8 mouse cellular contexts compared by ENCODE assay signal in the genomic region with DNA sequence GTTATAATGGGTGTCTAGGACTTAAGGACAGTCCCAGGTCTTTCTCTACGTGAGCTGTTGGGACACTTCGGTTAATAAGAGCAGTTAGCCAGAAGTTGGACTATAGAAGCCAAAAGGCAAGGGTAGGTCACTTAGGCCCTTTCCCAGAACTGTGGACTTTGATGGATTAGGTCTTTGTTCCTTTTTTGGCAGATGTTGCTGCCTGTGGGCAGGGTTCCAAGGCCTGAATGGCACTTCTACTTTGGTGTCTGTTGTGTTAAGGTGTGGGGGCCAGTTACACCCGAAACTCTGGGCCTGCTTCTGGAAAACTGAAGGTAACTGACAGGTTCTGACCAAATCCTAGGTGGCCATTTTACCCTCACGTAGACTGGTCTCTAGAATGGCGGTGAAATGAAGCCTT.
A peak's percentile ranks its signal among the peaks of the same experiment; 100 is the strongest.
DNase-seq lines count a peak whose midpoint lies in the region; ATAC-seq lines count a peak whose summit lies in the region.

No protein-coding gene starts in this region.

- no peak overlapping the region for H3K9ac ChIP-seq in hindbrain, embryonic 13.5 days
- no peak overlapping the region for H3K9ac ChIP-seq in hindbrain, embryonic 11.5 days (ENCODE audit: low read depth, low read length)

- DNase-seq in hindbrain, embryonic 11.5 days (ENCODE audit: low spot score) = no peak
- DNase-seq in adrenal gland, postnatal 10 days = peak; percentile 73
- peak; percentile 68 to 83 for DNase-seq in kidney, adult 8-10 months
- DNase-seq in lung, postnatal 25 days (ENCODE audit: low spot score) = peak; percentile 31
- DNase-seq in urinary bladder, postnatal 25 days (ENCODE audit: low spot score) = no peak
- DNase-seq in cerebellum, adult 18-20 months = no peak
- DNase-seq in frontal cortex, postnatal 10 days (ENCODE audit: low spot score in 2 of 2) = no peak

- peak overlapping the region; percentile 8; the same call in 1 of the 2 replicates for H3K4me2 ChIP-seq in hindbrain, embryonic 13.5 days
- H3K4me2 ChIP-seq in hindbrain, embryonic 11.5 days (replicated peaks; ENCODE audit: low read depth, low read length) = no peak overlapping the region

- WGBS in hindbrain, embryonic 13.5 days = 56% methylated on average over 5 of the region's 5 CpGs
- 80% methylated on average over 5 of the region's 5 CpGs for WGBS in hindbrain, embryonic 11.5 days

- H3K36me3 ChIP-seq in hindbrain, embryonic 13.5 days = no peaks in the 10 kb centered on the region
- no peaks in the 10 kb centered on the region for H3K36me3 ChIP-seq in hindbrain, embryonic 11.5 days (ENCODE audit: control insufficient read depth, insufficient read depth, low read length)

- H3K27ac ChIP-seq in hindbrain, embryonic 13.5 days = peak overlapping the region; percentile 83
- no peak overlapping the region for H3K27ac ChIP-seq in hindbrain, embryonic 11.5 days (ENCODE audit: low read depth, low read length)

- H3K27me3 ChIP-seq in hindbrain, embryonic 13.5 days = no peaks in the 10 kb centered on the region
- no peaks in the 10 kb centered on the region for H3K27me3 ChIP-seq in hindbrain, embryonic 11.5 days (ENCODE audit: control insufficient read depth, insufficient read depth, low read length)

- H3K9me3 ChIP-seq in hindbrain, embryonic 13.5 days = no peaks in the 10 kb centered on the region
- H3K9me3 ChIP-seq in hindbrain, embryonic 11.5 days (ENCODE audit: control insufficient read depth, low read length) = no peaks in the 10 kb centered on the region

- H3K4me3 ChIP-seq in hindbrain, embryonic 13.5 days = no peak overlapping the region
- H3K4me3 ChIP-seq in hindbrain, embryonic 11.5 days (ENCODE audit: low read depth, low read length) = no peak overlapping the region

- no peak for ATAC-seq in hindbrain, embryonic 13.5 days (ENCODE audit: low FRiP score)
- no peak for ATAC-seq in hindbrain, embryonic 11.5 days (ENCODE audit: low FRiP score)

- H3K4me1 ChIP-seq in hindbrain, embryonic 13.5 days (replicated peaks) = peaks cover 29% of the 10 kb centered on the region
- H3K4me1 ChIP-seq in hindbrain, embryonic 11.5 days (replicated peaks; ENCODE audit: control insufficient read depth, insufficient read depth, low read length) = no peaks in the 10 kb centered on the region

Comparison
In these comparisons a context has a peak if more than half of its experiments do, and no peak if none do; other contexts are left out.
1. DNase-seq: peak in adrenal gland, postnatal 10 days (single experiment), kidney, adult 8-10 months (2 of 2) and lung, postnatal 25 days (single experiment); none in hindbrain, embryonic 11.5 days (single experiment), urinary bladder, postnatal 25 days (single experiment), cerebellum, adult 18-20 months (0 of 2) and frontal cortex, postnatal 10 days (0 of 2).